12 mouse cellular contexts compared by ENCODE assay signal in the genomic region with DNA sequence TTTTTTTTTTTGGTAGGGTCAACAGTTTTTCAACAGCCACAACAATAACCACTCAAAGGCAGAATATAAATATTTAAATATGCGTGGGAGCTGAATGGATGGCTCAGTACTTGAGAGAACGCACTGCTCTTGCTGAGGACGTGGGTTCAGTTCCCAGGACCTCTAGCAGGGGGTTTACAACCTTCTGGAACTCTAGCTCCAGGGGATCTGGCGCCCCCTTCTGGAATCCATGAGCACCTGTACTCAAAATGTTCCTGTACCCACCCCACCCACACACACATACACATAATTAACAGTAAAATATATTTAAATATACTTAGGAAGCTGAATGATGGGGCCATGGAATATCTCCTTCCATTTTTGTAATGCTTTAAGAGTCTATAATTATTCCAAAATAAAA. TPM values are rescaled to one million over a fixed set of nuclear protein-coding genes. Genes with fewer than 3 reads are reported as not detected.
A peak's percentile ranks its signal among the peaks of the same experiment; 100 is the strongest.
DNase-seq lines count a peak whose midpoint lies in the region; ATAC-seq and TF ChIP-seq lines count a peak whose summit lies in the region.
"Had no signal": no experiment of that assay in that cellular context is flagged by ENCODE, and none has a peak within 500 bp of the region (broad histone marks: within the 10 kb centered on the region; RNA-seq: fewer than 3 reads in every experiment).

No protein-coding gene starts in this region.

- no peaks in the 10 kb centered on the region for H3K27me3 ChIP-seq in hindbrain, embryonic 11.5 days (ENCODE audit: control insufficient read depth, insufficient read depth, low read length)
- H3K27me3 ChIP-seq in hindbrain, embryonic 13.5 days, result no peaks in the 10 kb centered on the region
- H3K27me3 ChIP-seq in testis, adult 2 months (ENCODE audit: control insufficient read depth, insufficient read depth, low read length), result no peaks in the 10 kb centered on the region
- no peaks in the 10 kb centered on the region for H3K27me3 ChIP-seq in forebrain, embryonic 14.5 days (replicated peaks; ENCODE audit: control insufficient read depth, insufficient read depth, low read length)
- H3K27me3 ChIP-seq: limb, embryonic 12.5 days; megakaryocyte, embryonic 14.5 days had no signal

- 76% methylated on average over 4 of the region's 4 CpGs for WGBS in hindbrain, embryonic 11.5 days
- 65% methylated on average over 4 of the region's 4 CpGs for WGBS in hindbrain, embryonic 13.5 days
- WGBS in forebrain, embryonic 14.5 days, result 72% methylated on average over 4 of the region's 4 CpGs

- H3K27ac ChIP-seq in hindbrain, embryonic 11.5 days (ENCODE audit: low read depth, low read length), result no peak overlapping the region
- H3K27ac ChIP-seq in hindbrain, embryonic 13.5 days, result no peak overlapping the region
- H3K27ac ChIP-seq in testis, adult 2 months (ENCODE audit: control insufficient read depth, insufficient read depth, low read depth, low read length), result no peak overlapping the region
- H3K27ac ChIP-seq in bone marrow macrophage, adult 2 months (ENCODE audit: insufficient read depth, low read depth, low read length), result no peak overlapping the region
- no peak overlapping the region for H3K27ac ChIP-seq in forebrain, embryonic 14.5 days (ENCODE audit: low read depth, low read length)
- H3K27ac ChIP-seq: limb, embryonic 12.5 days had no signal

- no peak overlapping the region for H3K4me3 ChIP-seq in hindbrain, embryonic 11.5 days (ENCODE audit: low read depth, low read length)
- no peak overlapping the region for H3K4me3 ChIP-seq in hindbrain, embryonic 13.5 days
- no peak overlapping the region for H3K4me3 ChIP-seq in testis, adult 2 months (ENCODE audit: control insufficient read depth, low read depth, low read length)
- no peak overlapping the region for H3K4me3 ChIP-seq in bone marrow macrophage, adult 2 months (ENCODE audit: insufficient read depth, low read length)
- H3K4me3 ChIP-seq in forebrain, embryonic 14.5 days (ENCODE audit: low read depth, low read length), result no peak overlapping the region
- H3K4me3 ChIP-seq: limb, embryonic 12.5 days; megakaryocyte, embryonic 14.5 days had no signal

- TF ChIP-seq CTCF in testis, adult 2 months (IDR thresholded peaks at IDR 0.05; ENCODE audit: control insufficient read depth, insufficient read depth, insufficient replicate concordance, low read depth, low read length), result 0 out of 2 replicates have a peak, but pooled peaks have one; percentile 32
- peak; percentile 50 for TF ChIP-seq CTCF in bone marrow macrophage, adult 2 months (IDR thresholded peaks at IDR 0.05; ENCODE audit: low read depth, low read length)

- TF ChIP-seq POLR2A in testis, adult 2 months (IDR thresholded peaks at IDR 0.05; ENCODE audit: control insufficient read depth, low read depth, low read length), result no peak
- no peak for TF ChIP-seq POLR2A in bone marrow macrophage, adult 2 months (IDR thresholded peaks at IDR 0.05; ENCODE audit: borderline replicate concordance, low read depth, low read length)

- no peaks in the 10 kb centered on the region for H3K36me3 ChIP-seq in hindbrain, embryonic 11.5 days (ENCODE audit: control insufficient read depth, insufficient read depth, low read length)
- peaks cover 39% of the 10 kb centered on the region for H3K36me3 ChIP-seq in hindbrain, embryonic 13.5 days
- peaks cover 2% of the 10 kb centered on the region; the same call in 1 of the 2 replicates for H3K36me3 ChIP-seq in testis, adult 2 months (ENCODE audit: control insufficient read depth, insufficient read depth, low read length)
- H3K36me3 ChIP-seq in forebrain, embryonic 14.5 days (ENCODE audit: control insufficient read depth, insufficient read depth, low read length), result peaks cover 25% of the 10 kb centered on the region

- no peaks in the 10 kb centered on the region for H3K4me1 ChIP-seq in hindbrain, embryonic 11.5 days (replicated peaks; ENCODE audit: control insufficient read depth, insufficient read depth, low read length)
- H3K4me1 ChIP-seq in hindbrain, embryonic 13.5 days (replicated peaks), result no peaks in the 10 kb centered on the region
- no peaks in the 10 kb centered on the region for H3K4me1 ChIP-seq in testis, adult 2 months (ENCODE audit: control insufficient read depth, insufficient read depth, low read length)
- H3K4me1 ChIP-seq in bone marrow macrophage, adult 2 months (ENCODE audit: control insufficient read depth, insufficient read depth, low read length), result peaks cover under 1% of the 10 kb centered on the region
- H3K4me1 ChIP-seq in forebrain, embryonic 14.5 days (ENCODE audit: control insufficient read depth, insufficient read depth, low read length), result no peaks in the 10 kb centered on the region
- H3K4me1 ChIP-seq: limb, embryonic 12.5 days had no signal

- DNase-seq in hindbrain, embryonic 11.5 days (ENCODE audit: low spot score), result peak; percentile 14
- no peak for DNase-seq in testis, postnatal 14 days (ENCODE audit: low spot score)
- no peak for DNase-seq in urinary bladder, postnatal 36 days (ENCODE audit: low spot score in 2 of 2)
- no peak for DNase-seq in forebrain, embryonic 14.5 days (ENCODE audit: low spot score)
- DNase-seq: cerebellum, adult 9-11 months; heart, postnatal 36 days; kidney, postnatal 14 days had no signal

- no peak overlapping the region for H3K4me2 ChIP-seq in hindbrain, embryonic 11.5 days (replicated peaks; ENCODE audit: low read depth, low read length)
- no peak overlapping the region for H3K4me2 ChIP-seq in hindbrain, embryonic 13.5 days
- no peak overlapping the region for H3K4me2 ChIP-seq in forebrain, embryonic 14.5 days (ENCODE audit: low read length)
- H3K4me2 ChIP-seq: limb, embryonic 12.5 days had no signal

- ATAC-seq in hindbrain, embryonic 11.5 days (ENCODE audit: low FRiP score), result no peak
- no peak for ATAC-seq in hindbrain, embryonic 13.5 days (ENCODE audit: low FRiP score)
- no peak for ATAC-seq in forebrain, embryonic 14.5 days

- no peaks in the 10 kb centered on the region for H3K9me3 ChIP-seq in hindbrain, embryonic 11.5 days (ENCODE audit: control insufficient read depth, low read length)
- H3K9me3 ChIP-seq in hindbrain, embryonic 13.5 days, result no peaks in the 10 kb centered on the region
- no peaks in the 10 kb centered on the region for H3K9me3 ChIP-seq in forebrain, embryonic 14.5 days (replicated peaks; ENCODE audit: control insufficient read depth, low read length)
- H3K9me3 ChIP-seq: limb, embryonic 12.5 days; megakaryocyte, embryonic 14.5 days had no signal

- no peak overlapping the region for H3K9ac ChIP-seq in hindbrain, embryonic 11.5 days (ENCODE audit: low read depth, low read length)
- no peak overlapping the region for H3K9ac ChIP-seq in hindbrain, embryonic 13.5 days
- no peak overlapping the region for H3K9ac ChIP-seq in forebrain, embryonic 14.5 days (ENCODE audit: low read length)
- H3K9ac ChIP-seq: limb, embryonic 12.5 days had no signal

RNA-seq across cellular contexts. Expression of gene Mtx3, which starts 11.3 kb away (rescaled TPM):
- polyA plus RNA-seq in hindbrain, embryonic 11.5 days (2014; fragmentation: Nextera tagmentation; extraction: Ambion mirVana), result 4.3 and 6.8 TPM in 2 replicates
- 4.1 and 4.7 TPM in 2 replicates for polyA plus RNA-seq in hindbrain, embryonic 13.5 days (2015; fragmentation: Nextera tagmentation; extraction: Ambion mirVana)
- polyA plus RNA-seq in testis, adult 2 months (2012; rRNA removed), result 3.2 and 4.3 TPM in 2 replicates
- 10.8 and 12.6 TPM in 2 replicates for polyA plus RNA-seq in bone marrow macrophage, adult 2 months (2012; ENCODE audit: insufficient read depth, insufficient read length, missing spikeins)
- 3.8 and 5.1 TPM in 2 replicates for polyA plus RNA-seq in forebrain, embryonic 14.5 days (2014; fragmentation: Nextera tagmentation; extraction: Ambion mirVana)
